In genomic region chr19:32285455-32285831, GRCm38 (mm10) we compare ENCODE assay signal across 26 mouse cellular contexts.
"Had no signal": no experiment of that assay in that cellular context is flagged by ENCODE, and none has a peak within 500 bp of the region (broad histone marks: within the 10 kb centered on the region; RNA-seq: fewer than 3 reads in every experiment).

No protein-coding gene starts in this region.

- H3K9ac ChIP-seq: heart, embryonic 12.5 days; hindbrain, embryonic 12.5 days; hindbrain, embryonic 14.5 days; intestine, embryonic 15.5 days; kidney, embryonic 15.5 days; limb, embryonic 12.5 days; liver, embryonic 13.5 days; liver, embryonic 15.5 days had no signal

- H3K36me3 ChIP-seq: heart, embryonic 12.5 days; hindbrain, embryonic 10.5 days; hindbrain, embryonic 12.5 days; kidney, embryonic 15.5 days; limb, embryonic 10.5 days; limb, embryonic 12.5 days; liver, embryonic 13.5 days; liver, embryonic 15.5 days had no signal

- ATAC-seq: hindbrain, embryonic 16.5 days; inflammation-experienced regulatory T-cells, adult 6 months; intestine, embryonic 15.5 days had no signal

- DNase-seq: gastrocnemius, postnatal 14 days; gastrocnemius, postnatal 36 days; heart, adult 11 months; heart, adult 2 months; heart, postnatal 10 days; heart, postnatal 4 days; kidney, adult 11 months; kidney, adult 8-10 months; kidney, postnatal 14 days; layer of hippocampus, adult 9-11 months; layer of hippocampus, postnatal 36 days; liver; liver, embryonic 13.5 days had no signal

- H3K4me3 ChIP-seq: heart, adult 2 months; heart, embryonic 12.5 days; hindbrain, embryonic 10.5 days; hindbrain, embryonic 12.5 days; intestine, embryonic 15.5 days; kidney, embryonic 15.5 days; limb, embryonic 10.5 days; limb, embryonic 12.5 days; liver, embryonic 13.5 days; liver, embryonic 15.5 days had no signal

- H3K9me3 ChIP-seq: heart, embryonic 12.5 days; hindbrain, embryonic 10.5 days; hindbrain, embryonic 12.5 days; intestine, embryonic 15.5 days; kidney, embryonic 15.5 days; limb, embryonic 10.5 days; limb, embryonic 12.5 days; liver, embryonic 13.5 days; liver, embryonic 15.5 days had no signal

- H3K27me3 ChIP-seq: heart, embryonic 12.5 days; hindbrain, embryonic 12.5 days; intestine, embryonic 15.5 days; kidney, embryonic 15.5 days; limb, embryonic 12.5 days; liver, embryonic 13.5 days; liver, embryonic 15.5 days had no signal

- H3K4me1 ChIP-seq: hindbrain, embryonic 12.5 days; intestine, embryonic 15.5 days had no signal

- H3K4me2 ChIP-seq: heart, embryonic 12.5 days; hindbrain, embryonic 12.5 days; hindbrain, embryonic 14.5 days; intestine, embryonic 15.5 days; kidney, embryonic 15.5 days; limb, embryonic 12.5 days; liver, embryonic 11.5 days; liver, embryonic 13.5 days; liver, embryonic 15.5 days had no signal

- H3K27ac ChIP-seq: heart, adult 2 months; hindbrain, embryonic 10.5 days; hindbrain, embryonic 12.5 days; hindbrain, embryonic 14.5 days; intestine, embryonic 15.5 days; kidney, postnatal 0 days; limb, embryonic 10.5 days; liver, embryonic 13.5 days; liver, embryonic 15.5 days had no signal
